Mouse (Mus musculus): ENCODE measurements around the gene Ttll2. TPM values are rescaled to one million over a fixed set of nuclear protein-coding genes. Genes with fewer than 3 reads are reported as not detected.
"Not testable (repeated sequence)": the region's sequence is repeated elsewhere in the genome, so short reads cannot be mapped to it uniquely, and the experiment has no call there.

The Ttll2 gene
- total and polyA plus RNA-seq, 2 experiments from 2014 or later = not detected

GRCm38 (mm10) chr17:7366265-7366664 is 13.8 kb upstream of the Ttll2 start:
- DNase-seq (peak; percentile 24), ATAC-seq (peak; percentile 7; the same call in 1 of the 2 replicates)
- H3K27me3 ChIP-seq (ENCODE audit: insufficient read depth, low read length); H3K27ac ChIP-seq (ENCODE audit: low read depth, low read length); H3K4me3 ChIP-seq (ENCODE audit: low read depth, low read length); H3K9me3 ChIP-seq (ENCODE audit: low read length); H3K9ac ChIP-seq; H3K4me2 ChIP-seq (ENCODE audit: low read depth); H3K4me1 ChIP-seq (ENCODE audit: insufficient read depth); H3K36me3 ChIP-seq (ENCODE audit: insufficient read depth): not testable (repeated sequence)
- WGBS = no CpG with 5 or more reads among the region's 1 CpGs

DNA sequence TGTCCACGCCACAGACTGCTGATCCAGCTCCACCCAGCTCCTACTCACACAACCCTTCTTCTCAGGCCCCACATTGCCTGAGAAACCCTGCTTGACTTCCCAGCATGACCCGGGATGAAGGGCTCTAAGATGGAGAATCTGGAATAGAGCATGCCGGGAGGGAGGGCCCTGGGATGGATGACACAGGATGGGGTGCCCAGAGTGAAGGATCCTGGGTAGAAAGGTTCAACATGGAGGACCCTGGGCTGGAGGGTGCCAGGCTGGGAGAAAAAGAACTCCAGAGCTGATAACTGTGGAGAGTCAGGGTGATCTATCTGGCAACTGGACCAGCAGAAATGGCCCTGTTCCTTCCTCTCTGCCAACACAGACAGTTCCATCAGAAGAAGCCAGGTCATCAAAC is 13.1 kb upstream of the Ttll2 start:
- 71% methylated on average over 1 of the region's 3 CpGs for WGBS
- not testable (repeated sequence) for H3K4me2 ChIP-seq (ENCODE audit: low read depth); H3K27ac ChIP-seq (ENCODE audit: low read depth, low read length); H3K9ac ChIP-seq; ATAC-seq; H3K27me3 ChIP-seq (ENCODE audit: insufficient read depth, low read length); H3K36me3 ChIP-seq (ENCODE audit: insufficient read depth); H3K4me3 ChIP-seq (ENCODE audit: low read depth, low read length); H3K9me3 ChIP-seq (ENCODE audit: low read length); H3K4me1 ChIP-seq (ENCODE audit: insufficient read depth); DNase-seq

DNA sequence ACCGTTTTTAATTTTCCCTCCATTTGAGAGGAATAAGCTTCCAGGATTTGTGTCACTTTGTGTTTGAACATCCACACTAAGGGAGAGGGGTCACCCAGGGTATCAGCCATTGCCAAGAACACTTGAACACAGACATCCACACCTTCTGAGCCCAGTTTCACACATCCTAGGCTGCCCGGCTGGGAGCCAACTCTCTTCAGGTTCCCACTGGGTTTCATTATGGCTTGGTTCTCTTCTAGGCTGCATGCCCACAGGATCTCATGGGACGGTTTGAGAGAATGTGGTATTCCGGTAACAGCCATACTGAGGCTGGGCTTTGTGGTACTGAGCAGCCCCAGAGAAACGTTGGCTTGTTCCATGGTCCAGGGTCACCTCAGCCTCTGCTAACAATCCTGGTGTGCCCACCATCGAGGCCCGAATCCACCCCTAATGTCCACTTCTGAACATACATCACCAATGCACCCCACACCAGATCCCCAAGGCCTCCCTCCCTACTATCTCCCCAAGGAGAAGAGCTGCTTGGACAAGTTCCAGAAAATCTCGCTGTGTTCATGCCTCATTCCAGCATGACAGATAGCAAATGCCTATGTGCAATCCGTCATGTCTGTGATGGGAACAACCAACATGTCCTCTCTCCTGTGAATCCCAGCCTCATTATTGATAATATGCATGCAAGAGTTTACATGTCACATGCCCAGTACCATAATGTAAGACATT is 8.4 kb upstream of the Ttll2 start:
- ATAC-seq (peak; percentile 62; the same call in 1 of the 2 replicates), DNase-seq (peak; percentile 27)
- H3K9ac ChIP-seq; H3K4me1 ChIP-seq (ENCODE audit: insufficient read depth); H3K4me2 ChIP-seq (ENCODE audit: low read depth); H3K27ac ChIP-seq (ENCODE audit: low read depth, low read length); H3K9me3 ChIP-seq (ENCODE audit: low read length); H3K27me3 ChIP-seq (ENCODE audit: insufficient read depth, low read length); H3K36me3 ChIP-seq (ENCODE audit: insufficient read depth); H3K4me3 ChIP-seq (ENCODE audit: low read depth, low read length): not testable (repeated sequence)
- WGBS = 81% methylated on average over 9 of the region's 9 CpGs

GRCm38 (mm10) chr17:7359806-7360205 is 7.3 kb upstream of the Ttll2 start:
- not testable (repeated sequence) for H3K4me3 ChIP-seq (ENCODE audit: low read depth, low read length); H3K27ac ChIP-seq (ENCODE audit: low read depth, low read length); H3K27me3 ChIP-seq (ENCODE audit: insufficient read depth, low read length); H3K4me1 ChIP-seq (ENCODE audit: insufficient read depth); H3K9me3 ChIP-seq (ENCODE audit: low read length); H3K4me2 ChIP-seq (ENCODE audit: low read depth); H3K36me3 ChIP-seq (ENCODE audit: insufficient read depth); H3K9ac ChIP-seq
- 60% methylated on average over 4 of the region's 4 CpGs for WGBS
- ATAC-seq (peak; percentile 55), DNase-seq (peak; percentile 9)

DNA sequence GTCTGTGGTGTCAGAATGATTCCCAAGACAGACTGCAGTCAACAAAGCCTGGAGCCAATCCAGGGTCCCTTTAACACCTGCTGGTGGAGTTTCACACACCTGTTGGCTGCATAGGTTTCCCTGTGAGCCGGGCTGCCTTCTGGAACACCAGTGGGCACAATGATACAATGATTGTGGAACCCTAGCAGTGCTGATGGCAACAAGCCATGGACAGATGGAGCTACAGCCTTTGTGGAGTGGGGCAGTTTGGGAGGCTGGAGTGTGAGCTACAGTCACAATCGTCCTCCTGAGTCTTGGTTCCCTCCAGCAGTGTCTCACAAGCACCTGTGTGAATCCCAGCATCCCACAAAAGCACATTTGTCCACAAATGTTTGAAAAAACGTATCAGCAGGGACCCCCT is 3.7 kb downstream of the Ttll2 start:
- H3K4me1 ChIP-seq (ENCODE audit: insufficient read depth); H3K9ac ChIP-seq; H3K27me3 ChIP-seq (ENCODE audit: insufficient read depth, low read length); H3K9me3 ChIP-seq (ENCODE audit: low read length); ATAC-seq; H3K4me3 ChIP-seq (ENCODE audit: low read depth, low read length); H3K4me2 ChIP-seq (ENCODE audit: low read depth); H3K27ac ChIP-seq (ENCODE audit: low read depth, low read length); H3K36me3 ChIP-seq (ENCODE audit: insufficient read depth): not testable (repeated sequence)
- WGBS = 39% methylated on average over 2 of the region's 3 CpGs
- DNase-seq = peak; percentile 28

- H3K9ac ChIP-seq; H3K4me2 ChIP-seq (ENCODE audit: low read depth); H3K4me1 ChIP-seq (ENCODE audit: insufficient read depth); H3K27me3 ChIP-seq (ENCODE audit: insufficient read depth, low read length); H3K9me3 ChIP-seq (ENCODE audit: low read length); H3K4me3 ChIP-seq (ENCODE audit: low read depth, low read length); H3K36me3 ChIP-seq (ENCODE audit: insufficient read depth); H3K27ac ChIP-seq (ENCODE audit: low read depth, low read length): not testable (repeated sequence)
- peak; percentile 11 for DNase-seq
- peak; percentile 36; the same call in 1 of the 2 replicates for ATAC-seq
- WGBS = 58% methylated on average over 8 of the region's 9 CpGs
Measured at GRCm38 (mm10) chr17:7337381-7337780, 15.1 kb downstream of the Ttll2 start.

DNA sequence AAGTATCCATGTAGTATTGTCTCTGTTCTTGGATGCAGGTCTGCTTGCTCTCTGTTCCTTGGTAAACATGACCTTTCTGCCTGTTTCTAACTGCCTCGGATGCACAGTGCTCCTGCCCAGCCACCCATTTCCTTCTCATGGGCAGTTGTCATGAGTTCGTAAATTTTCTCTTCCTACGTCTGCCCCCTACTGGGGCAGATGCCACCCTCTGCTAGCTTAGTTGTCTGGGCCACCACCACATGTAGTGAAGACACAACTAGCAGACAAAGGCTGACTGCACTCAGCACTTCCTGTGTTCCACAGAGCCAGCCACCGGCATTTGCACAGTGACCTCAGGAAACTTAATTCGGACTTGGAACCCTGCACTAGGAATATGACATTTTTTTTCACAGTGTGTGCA is 19.8 kb downstream of the Ttll2 start:
- 83% methylated on average over 3 of the region's 5 CpGs for WGBS
- not testable (repeated sequence) for H3K9me3 ChIP-seq (ENCODE audit: low read length); ATAC-seq; H3K9ac ChIP-seq; H3K27ac ChIP-seq (ENCODE audit: low read depth, low read length); H3K4me1 ChIP-seq (ENCODE audit: insufficient read depth); H3K4me2 ChIP-seq (ENCODE audit: low read depth); H3K4me3 ChIP-seq (ENCODE audit: low read depth, low read length); H3K36me3 ChIP-seq (ENCODE audit: insufficient read depth); H3K27me3 ChIP-seq (ENCODE audit: insufficient read depth, low read length); DNase-seq

GRCm38 (mm10) chr17:7326415-7326814 is 26.1 kb downstream of the Ttll2 start:
- not testable (repeated sequence) for DNase-seq; H3K9ac ChIP-seq; H3K27ac ChIP-seq (ENCODE audit: low read depth, low read length); ATAC-seq; H3K4me2 ChIP-seq (ENCODE audit: low read depth); H3K4me3 ChIP-seq (ENCODE audit: low read depth, low read length); H3K36me3 ChIP-seq (ENCODE audit: insufficient read depth); H3K4me1 ChIP-seq (ENCODE audit: insufficient read depth); H3K9me3 ChIP-seq (ENCODE audit: low read length); H3K27me3 ChIP-seq (ENCODE audit: insufficient read depth, low read length)
- 72% methylated on average over 3 of the region's 8 CpGs for WGBS

GRCm38 (mm10) chr17:7324346-7324745 is 28.1 kb downstream of the Ttll2 start, which contains the start of gene Tcp10a:
Gene Tcp10a (plus strand): TSS chr17:7324646.
- not testable (repeated sequence) for H3K4me3 ChIP-seq (ENCODE audit: low read depth, low read length); DNase-seq; H3K9ac ChIP-seq; H3K9me3 ChIP-seq (ENCODE audit: low read length); H3K27ac ChIP-seq (ENCODE audit: low read depth, low read length); H3K4me1 ChIP-seq (ENCODE audit: insufficient read depth); H3K36me3 ChIP-seq (ENCODE audit: insufficient read depth); H3K27me3 ChIP-seq (ENCODE audit: insufficient read depth, low read length); H3K4me2 ChIP-seq (ENCODE audit: low read depth); ATAC-seq
- WGBS = 93% methylated on average over 3 of the region's 5 CpGs

DNA sequence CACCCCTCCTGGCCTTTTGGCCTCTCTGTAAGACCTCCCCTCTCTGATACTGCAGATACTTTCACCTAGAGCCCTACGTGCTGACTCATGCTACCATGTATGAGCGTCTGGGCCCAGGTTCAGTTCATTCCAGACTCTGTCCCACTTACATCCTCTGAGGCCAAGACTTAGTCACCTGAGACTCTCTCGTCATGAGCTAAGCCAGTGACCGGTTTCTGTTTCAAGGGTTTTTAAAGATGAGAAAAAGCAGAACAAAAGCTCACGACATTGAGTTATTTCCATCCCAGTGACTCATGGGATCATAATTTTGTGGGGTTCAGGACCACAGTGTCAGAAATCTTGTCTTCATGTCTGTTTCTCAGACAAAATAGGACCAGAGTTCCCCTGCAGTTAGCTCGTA is 32.7 kb downstream of the Ttll2 start:
- 92% methylated on average over 6 of the region's 6 CpGs for WGBS
- ATAC-seq; H3K27me3 ChIP-seq (ENCODE audit: insufficient read depth, low read length); H3K9me3 ChIP-seq (ENCODE audit: low read length); H3K9ac ChIP-seq; H3K4me2 ChIP-seq (ENCODE audit: low read depth); H3K27ac ChIP-seq (ENCODE audit: low read depth, low read length); H3K4me1 ChIP-seq (ENCODE audit: insufficient read depth); H3K36me3 ChIP-seq (ENCODE audit: insufficient read depth); DNase-seq; H3K4me3 ChIP-seq (ENCODE audit: low read depth, low read length): not testable (repeated sequence)

Measured in forebrain, postnatal 0 days (tissue).